Mouse (Mus musculus): Measurements from ENCODE around the gene Pmel.

DNA sequence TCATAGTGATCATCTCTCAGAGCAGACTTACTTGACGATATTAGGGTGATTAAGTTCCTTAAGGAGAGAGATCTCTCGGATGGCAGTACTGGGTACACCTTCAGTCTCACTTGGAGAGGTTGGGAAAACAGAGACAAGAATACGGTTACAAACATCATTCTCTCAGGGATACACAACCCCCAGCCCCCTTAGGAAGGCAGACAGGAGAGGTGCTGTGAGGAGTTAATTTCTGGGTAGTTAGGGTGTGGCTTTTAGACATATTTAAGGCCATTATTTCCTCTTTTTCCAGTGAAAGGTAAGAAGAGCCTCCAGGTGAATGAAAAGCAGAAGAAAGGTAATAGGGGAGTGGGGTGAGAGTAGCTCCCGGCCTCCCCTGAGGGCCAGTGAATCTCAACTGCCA lies at the start of gene Pmel:
- TF ChIP-seq CTCF (IDR thresholded peaks at IDR 0.05; ENCODE audit: low read depth) (no peak), EP300 (IDR thresholded peaks at IDR 0.05; ENCODE audit: low read depth) (no peak)
